Mouse (Mus musculus) ES-Bruce4 (cell line): ENCODE measurements at regions not wholly inside any gene's neighbourhood (a gene's known extent, or its start where the extent isn't known, plus 50 kb on each side); places are given as distances from the start of the nearest gene placed in this dataset.

Source experiments
- CTCF ChIP-seq: IDR thresholded peaks from one replicate; pipeline ENCODE4 v1.8.1; 2011; ENCODE audit warnings: low read depth, low read length
- EP300 ChIP-seq: IDR thresholded peaks from 2 replicates; pipeline ENCODE4 v1.6.1; 2011; ENCODE audit warnings: low read depth, low read length; ENCODE audit not compliant: insufficient read depth
- POLR2A ChIP-seq: IDR thresholded peaks from one replicate; pipeline ENCODE4 v1.8.1; 2011; ENCODE audit warnings: low read length; ENCODE audit not compliant: insufficient read depth

GRCm38 (mm10) chr5:90052516-90052915 lies 169.4 kb upstream of the Adamts3 start:
- no peak for TF ChIP-seq POLR2A
- no peak for TF ChIP-seq CTCF
- TF ChIP-seq EP300 = no peak
